Mouse (Mus musculus) G1E (cell line): ENCODE data around the gene Foxn3.

Experiments
- CTCF ChIP-seq: IDR thresholded peaks from 2 replicates; pipeline ENCODE4 v1.5.1; 2012; ENCODE audit warnings: low read depth, low read length, inconsistent platforms, mixed read lengths
- GATA1 ChIP-seq: IDR thresholded peaks from 2 replicates; pipeline ENCODE4 v1.6.1; 2012; ENCODE audit warnings: borderline replicate concordance, low read length, inconsistent platforms, mixed read lengths
- GATA2 ChIP-seq: IDR thresholded peaks from 2 replicates; pipeline ENCODE4 v1.6.1; 2012; ENCODE audit warnings: low read depth, low read length, inconsistent platforms, borderline replicate concordance
- POLR2AphosphoS5 ChIP-seq: IDR thresholded peaks from 2 replicates; pipeline ENCODE4 v1.6.1; 2012; ENCODE audit warnings: low read depth, low read length, inconsistent platforms; ENCODE audit not compliant: insufficient replicate concordance
- TAL1 ChIP-seq: conservative IDR thresholded peaks from 2 replicates; pipeline ENCODE4 v1.6.1; 2012; ENCODE audit warnings: low read depth, low read length, inconsistent platforms, mixed read lengths

- TF ChIP-seq TAL1: no peak
- TF ChIP-seq CTCF: no peak
- no peak for TF ChIP-seq GATA1
- no peak for TF ChIP-seq GATA2
- no peak for TF ChIP-seq POLR2AphosphoS5
Measured at GRCm38 (mm10) chr12:99545270-99545770, 18.1 kb downstream of the Foxn3 start.
